Mouse (Mus musculus) ES-E14 (cell line): ENCODE measurements around the gene Mylip.

Experiments
- CHD2 ChIP-seq: IDR thresholded peaks from 2 replicates; pipeline ENCODE4 v1.6.1; 2014; ENCODE audit warnings: mild to moderate bottlenecking, low read depth, low read length, inconsistent platforms
- HCFC1 ChIP-seq: IDR thresholded peaks from 2 replicates; pipeline ENCODE4 v1.6.1; 2012; ENCODE audit warnings: low read length, inconsistent platforms, borderline replicate concordance; ENCODE audit not compliant: insufficient read depth
- MAFK ChIP-seq: IDR thresholded peaks from 2 replicates; pipeline ENCODE4 v1.6.1; 2014; ENCODE audit warnings: mild to moderate bottlenecking, low read depth, low read length, inconsistent platforms; ENCODE audit not compliant: insufficient read depth
- ZC3H11A ChIP-seq: IDR thresholded peaks from 2 replicates; pipeline ENCODE4 v1.6.1; 2012; ENCODE audit warnings: low read depth, mild to moderate bottlenecking, inconsistent platforms, low read length, borderline replicate concordance
- ZNF384 ChIP-seq: IDR thresholded peaks from 2 replicates; pipeline ENCODE4 v1.6.1; 2012; ENCODE audit warnings: low read depth, low read length, inconsistent platforms

GRCm38 (mm10) chr13:45438853-45439252, 49.3 kb downstream of the Mylip start:
- no peak for TF ChIP-seq MAFK
- TF ChIP-seq ZNF384, result no peak
- no peak for TF ChIP-seq CHD2
- no peak for TF ChIP-seq HCFC1
- no peak for TF ChIP-seq ZC3H11A
